Mouse (Mus musculus) myocyte (in vitro differentiated cells): ENCODE measurements at regions not wholly inside any gene's neighbourhood (a gene's known extent, or its start where the extent isn't known, plus 50 kb on each side); places are given as distances from the start of the nearest gene placed in this dataset.

ENCODE experiments used
- H3K27me3 ChIP-seq: one replicate; pipeline ENCODE4 v1.6.1; 2011; ENCODE audit not compliant: control insufficient read depth, insufficient read depth, insufficient read length
- H3K36me3 ChIP-seq: one replicate; pipeline ENCODE4 v1.6.1; 2011; ENCODE audit not compliant: control insufficient read depth, insufficient read depth
- H3K4me2 ChIP-seq: one replicate; pipeline ENCODE4 v1.6.1; 2011; ENCODE audit warnings: low read depth, control low read depth
- H3K4me3 ChIP-seq: one replicate; pipeline ENCODE4 v1.5.1; 2011; ENCODE audit warnings: mild to moderate bottlenecking, control low read depth, moderate library complexity
- H3K79me2 ChIP-seq: one replicate; pipeline ENCODE4 v1.6.1; 2011; ENCODE audit not compliant: control insufficient read depth, insufficient read depth
- H3ac ChIP-seq: one replicate; pipeline ENCODE4 v1.6.1; 2011; ENCODE audit not compliant: control insufficient read depth, insufficient read length
- CEBPB ChIP-seq: IDR thresholded peaks from 2 replicates; pipeline ENCODE4 v1.6.1; 2011; ENCODE audit warnings: mild to moderate bottlenecking, moderate library complexity; ENCODE audit not compliant: poor library complexity, insufficient read depth, severe bottlenecking
- E2F4 ChIP-seq: IDR thresholded peaks from one replicate; pipeline ENCODE4 v1.6.1; 2011; ENCODE audit warnings: mild to moderate bottlenecking, control low read depth, moderate library complexity; ENCODE audit not compliant: insufficient read depth
- MAX ChIP-seq: IDR thresholded peaks from one replicate; pipeline ENCODE4 v1.6.1; 2011; ENCODE audit warnings: low read depth, mild to moderate bottlenecking, control low read depth
- MYOD1 ChIP-seq, 3 experiments: IDR thresholded peaks; one replicate each; pipeline ENCODE4 v1.6.1; 2011; ENCODE audit warnings: control low read depth in 2 of 3, low read depth in 2 of 3, mild to moderate bottlenecking in 2 of 3, moderate library complexity in 1 of 3; ENCODE audit not compliant: insufficient read length in 2 of 3, control insufficient read depth in 1 of 3
- MYOG ChIP-seq, 3 experiments: IDR thresholded peaks; one replicate each; pipeline ENCODE4 v1.6.1; 2011; ENCODE audit warnings: control low read depth in 2 of 3, low read depth in 2 of 3, mild to moderate bottlenecking in 2 of 3; ENCODE audit not compliant: insufficient read length in 2 of 3, control insufficient read depth in 1 of 3, insufficient read depth in 1 of 3
- POLR2A ChIP-seq: IDR thresholded peaks from one replicate; pipeline ENCODE4 v1.6.1; 2011; ENCODE audit warnings: low read depth, mild to moderate bottlenecking, control low read depth, moderate library complexity; ENCODE audit not compliant: insufficient read length
- POLR2AphosphoS2 ChIP-seq: IDR thresholded peaks from one replicate; pipeline ENCODE4 v1.6.1; 2011; ENCODE audit warnings: low read depth, control low read depth; ENCODE audit not compliant: insufficient read length
- REST ChIP-seq: IDR thresholded peaks from one replicate; pipeline ENCODE4 v1.6.1; 2011; ENCODE audit warnings: mild to moderate bottlenecking, control low read depth, moderate library complexity; ENCODE audit not compliant: insufficient read depth, insufficient read length
- SRF ChIP-seq: IDR thresholded peaks from one replicate; pipeline ENCODE4 v1.6.1; 2011; ENCODE audit warnings: low read depth; ENCODE audit not compliant: control insufficient read depth, insufficient read length
- TCF12 ChIP-seq: IDR thresholded peaks from one replicate; pipeline ENCODE4 v1.6.1; 2011; ENCODE audit warnings: mild to moderate bottlenecking, control low read depth; ENCODE audit not compliant: poor library complexity, insufficient read depth, severe bottlenecking
- TCF3 ChIP-seq: IDR thresholded peaks from one replicate; pipeline ENCODE4 v1.6.1; 2011; ENCODE audit warnings: low read depth, control low read depth; ENCODE audit not compliant: insufficient read length
- USF1 ChIP-seq: IDR thresholded peaks from one replicate; pipeline ENCODE4 v1.6.1; 2011; ENCODE audit warnings: low read depth, mild to moderate bottlenecking, control low read depth, moderate library complexity

DNA sequence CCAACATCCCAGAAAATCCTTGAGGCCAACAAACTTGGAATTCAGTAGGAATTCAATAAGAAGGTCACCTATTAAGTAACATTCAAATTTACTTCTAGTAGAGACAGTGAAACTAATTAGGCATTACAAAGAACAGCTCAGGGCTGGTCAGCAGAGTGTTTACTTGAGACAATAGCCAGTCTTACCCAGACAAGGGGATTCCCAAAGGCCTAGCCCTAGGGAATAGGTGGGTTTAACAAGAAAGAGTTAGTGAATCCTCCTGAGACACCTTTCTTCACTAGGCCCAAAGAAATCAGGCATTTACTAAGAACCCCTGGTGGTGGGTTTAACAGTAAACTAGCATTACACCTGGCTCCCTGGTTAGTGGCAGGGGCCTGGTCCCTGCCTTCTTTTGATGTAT is 597.7 kb upstream of the Cdh9 start:
- H3K4me2 ChIP-seq = no peak overlapping the region
- no peak for TF ChIP-seq POLR2AphosphoS2
- TF ChIP-seq USF1 = no peak
- TF ChIP-seq TCF3 = no peak
- no peak for TF ChIP-seq MYOD1 (IDR thresholded peaks at IDR 0.05; ENCODE audit: control insufficient read depth in 1 of 3, insufficient read length in 2 of 3, low read depth in 2 of 3)
- TF ChIP-seq REST = no peak
- no peak overlapping the region for H3ac ChIP-seq
- H3K4me3 ChIP-seq = no peak overlapping the region
- no peaks in the 10 kb centered on the region for H3K27me3 ChIP-seq
- H3K36me3 ChIP-seq = no peaks in the 10 kb centered on the region
- no peaks in the 10 kb centered on the region for H3K79me2 ChIP-seq

DNA sequence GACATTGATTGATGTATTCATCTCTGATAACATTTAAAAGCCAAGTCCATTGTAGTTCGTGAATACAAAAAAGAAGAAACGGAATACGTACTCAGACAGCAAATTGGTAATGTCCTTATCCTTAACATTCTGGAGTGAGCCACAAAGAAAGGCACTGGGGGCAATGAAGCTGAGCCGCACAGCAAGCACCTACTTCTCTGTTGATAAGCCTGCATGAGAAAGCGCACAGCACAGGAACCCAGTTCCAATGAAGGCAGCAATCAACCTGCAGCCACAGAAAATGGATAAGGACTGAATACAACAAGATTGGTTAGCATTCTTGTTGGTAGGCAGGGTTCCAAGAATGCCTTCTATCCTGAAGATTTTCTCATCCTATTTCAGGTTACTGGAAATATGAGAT is 570.4 kb upstream of the Cdh9 start:
- TF ChIP-seq POLR2AphosphoS2 (no peak), MYOD1 (IDR thresholded peaks at IDR 0.05; ENCODE audit: control insufficient read depth in 1 of 3, insufficient read length in 2 of 3, low read depth in 2 of 3) (no peak), USF1 (no peak), TCF3 (no peak), REST (no peak), SRF (no peak), POLR2A (no peak), TCF12 (no peak), MYOG (IDR thresholded peaks at IDR 0.05; ENCODE audit: control insufficient read depth in 1 of 3, insufficient read depth in 1 of 3, insufficient read length in 2 of 3, low read depth in 2 of 3) (no peak), MAX (no peak), CEBPB (no peak), E2F4 (no peak)
- Histone ChIP-seq H3K4me2 (no peak overlapping the region), H3K27me3 (no peaks in the 10 kb centered on the region), H3K4me3 (no peak overlapping the region), H3K79me2 (no peaks in the 10 kb centered on the region), H3K36me3 (no peaks in the 10 kb centered on the region), H3ac (no peak overlapping the region)

DNA sequence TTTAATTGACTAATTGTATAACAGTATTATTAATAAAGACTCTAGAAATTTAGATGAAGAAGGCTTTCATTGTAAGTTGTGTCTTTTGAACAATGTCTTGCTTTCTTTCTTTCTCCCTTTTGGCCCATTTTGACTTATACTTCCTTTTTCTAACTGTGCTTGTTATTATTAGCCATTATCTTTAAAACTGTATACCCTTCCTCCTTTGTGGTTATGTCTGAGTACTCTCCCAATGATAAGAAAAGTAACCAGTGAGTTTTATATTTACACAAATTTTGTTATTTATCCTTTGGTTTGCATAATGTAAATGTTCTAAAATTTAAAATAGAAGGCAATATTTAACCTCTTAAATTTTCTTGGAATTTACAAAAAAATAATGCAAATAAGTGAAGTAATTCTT is 564.6 kb upstream of the Cdh9 start:
- H3ac ChIP-seq = no peak overlapping the region
- no peaks in the 10 kb centered on the region for H3K36me3 ChIP-seq
- H3K27me3 ChIP-seq = no peaks in the 10 kb centered on the region
- TF ChIP-seq REST (no peak), POLR2A (no peak), MAX (no peak), MYOG (IDR thresholded peaks at IDR 0.05; ENCODE audit: control insufficient read depth in 1 of 3, insufficient read depth in 1 of 3, insufficient read length in 2 of 3, low read depth in 2 of 3) (no peak), CEBPB (no peak), SRF (no peak), POLR2AphosphoS2 (no peak), TCF12 (no peak), MYOD1 (IDR thresholded peaks at IDR 0.05; ENCODE audit: control insufficient read depth in 1 of 3, insufficient read length in 2 of 3, low read depth in 2 of 3) (no peak), USF1 (no peak), E2F4 (no peak), TCF3 (no peak)
- no peak overlapping the region for H3K4me3 ChIP-seq
- no peaks in the 10 kb centered on the region for H3K79me2 ChIP-seq
- no peak overlapping the region for H3K4me2 ChIP-seq

DNA sequence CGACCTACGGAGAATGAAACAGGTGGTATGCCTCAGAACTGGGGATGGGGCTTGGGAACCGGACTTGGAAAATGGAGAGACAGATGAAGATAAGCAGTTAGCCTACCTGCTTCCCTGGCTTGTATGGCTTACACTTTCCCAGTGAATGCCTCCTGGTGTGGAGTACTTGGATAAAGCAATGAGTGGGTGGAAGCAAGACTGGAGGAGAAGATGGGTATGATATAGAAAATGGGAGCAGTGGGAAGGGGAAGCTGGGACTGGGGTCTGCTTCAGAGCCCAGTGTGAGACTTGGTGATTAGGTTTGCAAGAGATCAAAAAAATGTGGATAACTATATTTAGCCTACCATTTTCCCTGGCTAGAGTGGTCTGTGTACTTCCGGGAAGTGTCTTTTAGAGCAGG is 515.2 kb upstream of the Cdh9 start:
- H3K4me2 ChIP-seq = no peak overlapping the region
- H3K79me2 ChIP-seq = no peaks in the 10 kb centered on the region
- H3K36me3 ChIP-seq = no peaks in the 10 kb centered on the region
- H3K4me3 ChIP-seq = no peak overlapping the region
- no peak for TF ChIP-seq MYOD1 (IDR thresholded peaks at IDR 0.05; ENCODE audit: control insufficient read depth in 1 of 3, insufficient read length in 2 of 3, low read depth in 2 of 3)
- no peak for TF ChIP-seq USF1
- TF ChIP-seq CEBPB = no peak
- TF ChIP-seq TCF12 = no peak
- no peak for TF ChIP-seq REST
- TF ChIP-seq TCF3 = no peak
- TF ChIP-seq E2F4 = no peak
- TF ChIP-seq SRF = no peak
- H3ac ChIP-seq = no peak overlapping the region
- no peaks in the 10 kb centered on the region for H3K27me3 ChIP-seq

DNA sequence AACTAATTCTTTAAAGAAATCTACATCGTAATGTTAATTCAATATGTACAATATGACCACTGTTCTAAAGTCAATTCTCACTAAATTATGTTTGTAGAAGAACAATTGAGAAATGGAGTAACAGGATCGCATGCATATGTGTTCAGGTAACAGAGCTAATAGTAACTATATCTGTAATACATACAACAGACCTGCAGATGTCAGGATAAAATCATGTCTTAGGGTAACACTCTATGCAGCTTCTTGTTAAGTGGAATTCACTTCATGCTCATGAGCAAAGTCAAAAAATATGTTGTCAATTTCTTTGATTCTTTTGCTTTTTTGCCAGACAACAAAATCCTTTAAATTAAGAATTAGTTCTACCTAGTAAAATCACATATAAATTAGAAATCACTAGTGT is 506.9 kb upstream of the Cdh9 start:
- Histone ChIP-seq H3K36me3 (no peaks in the 10 kb centered on the region), H3K4me3 (no peak overlapping the region), H3K79me2 (no peaks in the 10 kb centered on the region), H3K27me3 (no peaks in the 10 kb centered on the region), H3ac (no peak overlapping the region), H3K4me2 (no peak overlapping the region)
- TF ChIP-seq USF1 = no peak
- TF ChIP-seq REST = no peak
- no peak for TF ChIP-seq TCF3
- no peak for TF ChIP-seq SRF
- no peak for TF ChIP-seq MYOG (IDR thresholded peaks at IDR 0.05; ENCODE audit: control insufficient read depth in 1 of 3, insufficient read depth in 1 of 3, insufficient read length in 2 of 3, low read depth in 2 of 3)
- TF ChIP-seq POLR2AphosphoS2 = no peak
